Mouse (Mus musculus): ENCODE results near the gene Gas7. TPM values are rescaled to one million over a fixed set of nuclear protein-coding genes. Genes with fewer than 3 reads are reported as not detected.

Gene Gas7
- total RNA-seq, 1 experiment: 2.4 TPM

GRCm38 (mm10) chr11:67686109-67686508 lies 230.9 kb downstream of the Gas7 start:
- in situ Hi-C loops (cut with MboI; ENCODE audit: low sequenced_read_pairs in 2 of 2, unreplicated experiment in 2 of 2): no loop called here
- H3K9ac ChIP-seq (ENCODE audit: insufficient read depth, low read depth, low read length, poor library complexity, severe bottlenecking): no peak overlapping the region
- DNase-seq (ENCODE audit: low read depth, low spot score): no peak
- no peaks in the 10 kb centered on the region for H3K9me3 ChIP-seq (ENCODE audit: control insufficient read depth, insufficient read depth, low read depth, low read length)
- no peaks in the 10 kb centered on the region for H3K36me3 ChIP-seq (ENCODE audit: control insufficient read depth, insufficient read depth, low read length, poor library complexity, severe bottlenecking)
- no peak overlapping the region for H3K4me3 ChIP-seq (ENCODE audit: insufficient read depth in 1 of 2, low read depth in 1 of 2, low read length in 2 of 2, poor library complexity in 1 of 2, severe bottlenecking in 1 of 2)
- no peaks in the 10 kb centered on the region for H3K4me1 ChIP-seq (ENCODE audit: control insufficient read depth in 2 of 2, insufficient read depth in 2 of 2, low read length in 2 of 2, poor library complexity in 1 of 2)
- H3K27ac ChIP-seq (ENCODE audit: insufficient read depth, low read depth, low read length, poor library complexity, severe bottlenecking): no peak overlapping the region
- TF ChIP-seq ZNF384 (IDR thresholded peaks at IDR 0.05; ENCODE audit: low read depth, low read length): no peak
- TF ChIP-seq CHD2 (IDR thresholded peaks at IDR 0.05; ENCODE audit: low read depth, low read length): no peak
- no peak for TF ChIP-seq MAFK (IDR thresholded peaks at IDR 0.05; ENCODE audit: insufficient read depth, low read depth, low read length)
- no peak for TF ChIP-seq HCFC1 (IDR thresholded peaks at IDR 0.05; ENCODE audit: borderline replicate concordance, insufficient read depth, low read length)
- no peak for TF ChIP-seq ZC3H11A (IDR thresholded peaks at IDR 0.05; ENCODE audit: borderline replicate concordance, low read depth, low read length)

- Histone ChIP-seq H3K36me3 (ENCODE audit: control insufficient read depth, insufficient read depth, low read length, poor library complexity, severe bottlenecking) (no peaks in the 10 kb centered on the region), H3K4me1 (ENCODE audit: control insufficient read depth in 2 of 2, insufficient read depth in 2 of 2, low read length in 2 of 2, poor library complexity in 1 of 2) (no peaks in the 10 kb centered on the region), H3K9ac (ENCODE audit: insufficient read depth, low read depth, low read length, poor library complexity, severe bottlenecking) (no peak within 1 kb of the TSS), H3K4me3 (ENCODE audit: insufficient read depth in 1 of 2, low read depth in 1 of 2, low read length in 2 of 2, poor library complexity in 1 of 2, severe bottlenecking in 1 of 2) (no peak within 1 kb of the TSS), H3K9me3 (ENCODE audit: control insufficient read depth, insufficient read depth, low read depth, low read length) (no peaks in the 10 kb centered on the region), H3K27ac (ENCODE audit: insufficient read depth, low read depth, low read length, poor library complexity, severe bottlenecking) (no peak within 1 kb of the TSS)
- no peak for TF ChIP-seq MAFK (IDR thresholded peaks at IDR 0.05; ENCODE audit: insufficient read depth, low read depth, low read length)
- no peak for TF ChIP-seq CHD2 (IDR thresholded peaks at IDR 0.05; ENCODE audit: low read depth, low read length)
- TF ChIP-seq ZC3H11A (IDR thresholded peaks at IDR 0.05; ENCODE audit: borderline replicate concordance, low read depth, low read length): no peak
- TF ChIP-seq ZNF384 (IDR thresholded peaks at IDR 0.05; ENCODE audit: low read depth, low read length): no peak
- TF ChIP-seq HCFC1 (IDR thresholded peaks at IDR 0.05; ENCODE audit: borderline replicate concordance, insufficient read depth, low read length): no peak
- DNase-seq (ENCODE audit: low read depth, low spot score): no peak
- in situ Hi-C loops (cut with MboI; ENCODE audit: low sequenced_read_pairs in 2 of 2, unreplicated experiment in 2 of 2): no loop called here
Measured at GRCm38 (mm10) chr11:67694703-67695376, 239.6 kb downstream of the Gas7 start, which contains the start of gene Rcvrn. Rcvrn (plus strand) TSS chr11:67695326.

GRCm38 (mm10) chr11:67712976-67713375 lies 257.7 kb downstream of the Gas7 start:
- no peaks in the 10 kb centered on the region for H3K9me3 ChIP-seq (ENCODE audit: control insufficient read depth, insufficient read depth, low read depth, low read length)
- in situ Hi-C loops (cut with MboI; ENCODE audit: low sequenced_read_pairs in 2 of 2, unreplicated experiment in 2 of 2): no loop called here
- no peak overlapping the region for H3K27ac ChIP-seq (ENCODE audit: insufficient read depth, low read depth, low read length, poor library complexity, severe bottlenecking)
- no peak overlapping the region for H3K4me3 ChIP-seq (ENCODE audit: insufficient read depth in 1 of 2, low read depth in 1 of 2, low read length in 2 of 2, poor library complexity in 1 of 2, severe bottlenecking in 1 of 2)
- TF ChIP-seq ZC3H11A (IDR thresholded peaks at IDR 0.05; ENCODE audit: borderline replicate concordance, low read depth, low read length): no peak
- TF ChIP-seq CHD2 (IDR thresholded peaks at IDR 0.05; ENCODE audit: low read depth, low read length): no peak
- no peak for TF ChIP-seq HCFC1 (IDR thresholded peaks at IDR 0.05; ENCODE audit: borderline replicate concordance, insufficient read depth, low read length)
- no peak for TF ChIP-seq MAFK (IDR thresholded peaks at IDR 0.05; ENCODE audit: insufficient read depth, low read depth, low read length)
- no peak for TF ChIP-seq ZNF384 (IDR thresholded peaks at IDR 0.05; ENCODE audit: low read depth, low read length)
- H3K9ac ChIP-seq (ENCODE audit: insufficient read depth, low read depth, low read length, poor library complexity, severe bottlenecking): no peak overlapping the region
- DNase-seq (ENCODE audit: low read depth, low spot score): no peak
- H3K4me1 ChIP-seq (ENCODE audit: control insufficient read depth in 2 of 2, insufficient read depth in 2 of 2, low read length in 2 of 2, poor library complexity in 1 of 2): no peaks in the 10 kb centered on the region
- H3K36me3 ChIP-seq (ENCODE audit: control insufficient read depth, insufficient read depth, low read length, poor library complexity, severe bottlenecking): no peaks in the 10 kb centered on the region

GRCm38 (mm10) chr11:67715382-67715781 lies 260.1 kb downstream of the Gas7 start:
- H3K4me1 ChIP-seq (ENCODE audit: control insufficient read depth in 2 of 2, insufficient read depth in 2 of 2, low read length in 2 of 2, poor library complexity in 1 of 2): no peaks in the 10 kb centered on the region
- TF ChIP-seq ZNF384 (IDR thresholded peaks at IDR 0.05; ENCODE audit: low read depth, low read length) (no peak), CHD2 (IDR thresholded peaks at IDR 0.05; ENCODE audit: low read depth, low read length) (no peak), ZC3H11A (IDR thresholded peaks at IDR 0.05; ENCODE audit: borderline replicate concordance, low read depth, low read length) (no peak), MAFK (IDR thresholded peaks at IDR 0.05; ENCODE audit: insufficient read depth, low read depth, low read length) (no peak), HCFC1 (IDR thresholded peaks at IDR 0.05; ENCODE audit: borderline replicate concordance, insufficient read depth, low read length) (no peak)
- H3K9ac ChIP-seq (ENCODE audit: insufficient read depth, low read depth, low read length, poor library complexity, severe bottlenecking): no peak overlapping the region
- DNase-seq (ENCODE audit: low read depth, low spot score): no peak
- no peak overlapping the region for H3K27ac ChIP-seq (ENCODE audit: insufficient read depth, low read depth, low read length, poor library complexity, severe bottlenecking)
- H3K9me3 ChIP-seq (ENCODE audit: control insufficient read depth, insufficient read depth, low read depth, low read length): no peaks in the 10 kb centered on the region
- H3K4me3 ChIP-seq (ENCODE audit: insufficient read depth in 1 of 2, low read depth in 1 of 2, low read length in 2 of 2, poor library complexity in 1 of 2, severe bottlenecking in 1 of 2): no peak overlapping the region
- H3K36me3 ChIP-seq (ENCODE audit: control insufficient read depth, insufficient read depth, low read length, poor library complexity, severe bottlenecking): no peaks in the 10 kb centered on the region
- in situ Hi-C loops (cut with MboI; ENCODE audit: low sequenced_read_pairs in 2 of 2, unreplicated experiment in 2 of 2): no loop called here

Data from ES-E14 (cell line).